Comparison of ENCODE assay signal across 13 mouse cellular contexts in the genomic region with DNA sequence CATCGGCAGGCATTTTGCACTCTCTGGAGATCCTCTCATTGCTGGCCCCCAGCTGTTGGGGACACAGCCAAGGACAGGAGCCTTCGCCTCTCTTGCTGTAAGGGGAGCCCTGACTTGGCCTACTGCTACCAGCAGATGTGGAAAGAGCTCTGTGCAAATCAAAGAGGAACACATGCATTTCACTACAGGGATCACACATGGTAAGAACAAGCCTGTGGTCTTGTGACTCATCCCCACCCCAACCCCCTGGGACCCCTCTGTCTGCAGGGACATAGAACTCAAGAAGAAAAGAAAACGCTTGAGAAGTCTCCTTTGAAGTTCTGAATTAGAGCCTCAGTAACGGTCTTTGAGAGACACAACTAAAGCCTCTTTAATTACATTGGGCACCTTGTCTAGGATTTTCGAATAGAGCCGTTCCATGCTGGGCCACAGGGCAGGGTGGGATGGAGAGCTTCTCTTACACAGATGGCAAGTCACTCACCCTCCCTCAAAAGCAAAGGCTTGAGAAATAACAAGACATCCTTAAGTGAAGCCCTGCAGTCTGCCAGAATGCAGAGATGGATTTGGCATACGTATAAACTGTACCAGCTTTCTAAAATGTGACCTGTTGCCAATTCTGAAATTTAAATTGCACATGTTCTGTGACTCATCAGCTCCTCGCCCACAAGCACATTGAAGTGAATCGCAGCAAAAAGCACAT.
DNase-seq lines count a peak whose midpoint lies in the region; ATAC-seq and TF ChIP-seq lines count a peak whose summit lies in the region.
"Had no signal": no experiment of that assay in that cellular context is flagged by ENCODE, and none has a peak within 500 bp of the region (broad histone marks: within the 10 kb centered on the region; RNA-seq: fewer than 3 reads in every experiment).

No protein-coding gene starts in this region.

- no peak overlapping the region for H3K9ac ChIP-seq in midbrain, embryonic 15.5 days
- H3K9ac ChIP-seq: hindbrain, embryonic 12.5 days; midbrain, embryonic 12.5 days had no signal

- H3K9me3 ChIP-seq in midbrain, embryonic 15.5 days = no peaks in the 10 kb centered on the region
- no peaks in the 10 kb centered on the region for H3K9me3 ChIP-seq in midbrain, embryonic 10.5 days (replicated peaks)
- H3K9me3 ChIP-seq: heart, embryonic 10.5 days; hindbrain, embryonic 12.5 days; limb, embryonic 10.5 days; midbrain, embryonic 12.5 days had no signal

- intact Hi-C loops in left cerebral cortex, adult 2 months (cut with DNase I) = loop anchor here (1.0 to 5.0 kb wide), 2 partner anchors 42 to 172 kb away; no protein-coding TSS in a partner anchor

- no peak overlapping the region for H3K27ac ChIP-seq in midbrain, embryonic 15.5 days
- H3K27ac ChIP-seq in midbrain, embryonic 10.5 days (replicated peaks) = no peak overlapping the region
- H3K27ac ChIP-seq in left cerebral cortex, adult 2 months = peak overlapping the region; percentile 44; the same call in 1 of the 2 replicates
- H3K27ac ChIP-seq: heart, embryonic 10.5 days; hindbrain, embryonic 12.5 days; limb, embryonic 10.5 days; midbrain, embryonic 12.5 days had no signal

- H3K4me2 ChIP-seq in midbrain, embryonic 15.5 days = no peak overlapping the region
- H3K4me2 ChIP-seq: hindbrain, embryonic 12.5 days; midbrain, embryonic 12.5 days had no signal

- no peaks in the 10 kb centered on the region for H3K36me3 ChIP-seq in midbrain, embryonic 15.5 days (replicated peaks)
- no peaks in the 10 kb centered on the region for H3K36me3 ChIP-seq in midbrain, embryonic 10.5 days
- H3K36me3 ChIP-seq: heart, embryonic 10.5 days; hindbrain, embryonic 12.5 days; limb, embryonic 10.5 days; midbrain, embryonic 12.5 days had no signal

- no peak for DNase-seq in midbrain, embryonic 10.5 days (ENCODE audit: low spot score)
- peak; percentile 79 to 87 for DNase-seq in frontal cortex, adult 2 months (ENCODE audit: extremely low spot score in 1 of 2, low spot score in 1 of 2)
- peak; percentile 46 to 48 for DNase-seq in left cerebral cortex, adult 2 months (ENCODE audit: extremely low spot score in 1 of 2, low spot score in 2 of 2)
- peak; percentile 93 for DNase-seq in telencephalon, adult 2 months (ENCODE audit: low read depth, low spot score)
- no peak for DNase-seq in yolk sac, embryonic 10.5 days (ENCODE audit: low spot score)
- no peak for DNase-seq in retina, postnatal 1 day
- DNase-seq: lung, adult 18-20 months had no signal

- H3K4me3 ChIP-seq in midbrain, embryonic 15.5 days = no peak overlapping the region
- no peak overlapping the region for H3K4me3 ChIP-seq in midbrain, embryonic 10.5 days
- H3K4me3 ChIP-seq in left cerebral cortex, adult 2 months = no peak overlapping the region
- H3K4me3 ChIP-seq: heart, embryonic 10.5 days; hindbrain, embryonic 12.5 days; limb, embryonic 10.5 days; midbrain, embryonic 12.5 days had no signal

- H3K27me3 ChIP-seq in midbrain, embryonic 15.5 days (replicated peaks) = no peaks in the 10 kb centered on the region; the same call in 1 of the 2 replicates
- H3K27me3 ChIP-seq in midbrain, embryonic 10.5 days (ENCODE audit: low read depth, poor library complexity, severe bottlenecking) = peaks cover 23% of the 10 kb centered on the region; the same call in 1 of the 2 replicates
- H3K27me3 ChIP-seq: hindbrain, embryonic 12.5 days had no signal

- 29% methylated on average over 9 of the region's 9 CpGs for WGBS in midbrain, embryonic 15.5 days
- WGBS in midbrain, embryonic 10.5 days = 49% methylated on average over 9 of the region's 9 CpGs

- TF ChIP-seq CTCF in left cerebral cortex, adult 2 months (IDR thresholded peaks at IDR 0.05) = no peak

- peaks cover 16% of the 10 kb centered on the region for H3K4me1 ChIP-seq in midbrain, embryonic 15.5 days
- peaks cover 16% of the 10 kb centered on the region for H3K4me1 ChIP-seq in midbrain, embryonic 10.5 days
- H3K4me1 ChIP-seq: heart, embryonic 10.5 days; limb, embryonic 10.5 days had no signal

- peak; percentile 27; the same call in 1 of the 2 replicates for ATAC-seq in midbrain, embryonic 15.5 days (replicated peaks)
- ATAC-seq in megakaryocyte progenitor cell, adult 5-6 weeks (replicated peaks; ENCODE audit: poor library complexity) = no peak

Comparison
In these comparisons a context has a peak if more than half of its experiments do, and no peak if none do; other contexts are left out.
1. DNase-seq: peak in frontal cortex, adult 2 months (2 of 2), left cerebral cortex, adult 2 months (2 of 2) and telencephalon, adult 2 months (single experiment); none in midbrain, embryonic 10.5 days (single experiment), yolk sac, embryonic 10.5 days (single experiment) and retina, postnatal 1 day (single experiment).